Mouse (Mus musculus): Measurements from ENCODE around the gene Ube2q2.

Gene Ube2q2

DNA sequence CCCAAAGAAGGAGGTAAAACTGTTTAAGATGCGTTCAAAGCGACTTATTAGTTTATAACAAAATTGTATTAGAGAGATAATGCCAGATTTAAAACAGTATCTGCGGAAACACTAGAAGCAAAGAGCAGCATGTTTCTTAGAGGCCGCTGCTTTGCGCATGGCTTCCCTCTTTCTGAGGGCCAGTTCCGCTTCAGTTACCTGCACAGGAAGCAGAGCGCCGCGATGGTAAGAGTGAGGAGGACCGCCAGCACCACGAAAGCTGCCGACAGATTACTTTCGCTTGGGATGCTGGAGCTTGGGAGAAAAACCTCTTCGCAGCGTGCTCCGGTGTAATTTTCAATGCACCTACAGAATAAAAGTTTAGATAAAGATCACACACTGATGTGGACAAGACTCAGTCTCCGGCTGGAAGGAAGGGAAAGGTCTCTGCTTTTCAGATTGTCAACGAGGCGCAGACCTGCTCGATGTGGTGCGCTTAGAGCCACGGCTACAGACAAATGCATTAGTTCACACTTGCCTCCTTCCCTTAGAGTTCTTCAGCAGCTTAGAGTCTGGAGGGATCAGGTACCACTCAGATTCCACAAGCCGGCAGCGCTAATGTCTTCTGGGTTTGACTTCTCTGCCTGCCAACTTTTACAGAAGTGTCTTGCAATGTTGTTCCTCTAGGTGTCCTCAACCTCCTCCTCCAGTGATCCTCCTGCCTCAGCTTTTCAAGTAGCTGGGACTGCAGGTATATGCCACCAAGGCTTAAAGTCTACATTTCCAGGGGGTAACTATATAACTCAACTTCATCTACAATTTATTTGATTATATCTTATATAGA, 93.4 kb downstream of the Ube2q2 start:
- 43% methylated on average over 24 of the region's 24 CpGs for WGBS

DNA sequence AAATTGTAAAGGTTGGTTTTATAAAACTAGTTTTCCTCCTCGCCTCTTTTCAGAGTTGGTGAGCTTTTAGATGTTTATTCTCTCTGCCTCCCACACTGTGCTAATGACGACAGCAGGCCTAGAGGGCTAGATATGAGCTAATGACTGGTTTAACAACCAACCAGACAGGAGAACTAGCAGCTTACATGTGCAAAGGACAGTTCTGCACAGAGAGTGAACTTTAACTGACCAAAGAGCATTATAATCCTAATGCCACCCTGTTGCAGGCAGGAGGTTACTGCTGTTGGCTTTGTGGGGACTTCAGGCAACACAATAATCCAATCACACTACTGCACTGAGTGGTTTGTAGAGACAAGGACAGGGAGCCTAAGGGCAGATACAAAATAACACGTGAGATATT, 94.6 kb downstream of the Ube2q2 start:
- 85% methylated on average over 3 of the region's 3 CpGs for WGBS

DNA sequence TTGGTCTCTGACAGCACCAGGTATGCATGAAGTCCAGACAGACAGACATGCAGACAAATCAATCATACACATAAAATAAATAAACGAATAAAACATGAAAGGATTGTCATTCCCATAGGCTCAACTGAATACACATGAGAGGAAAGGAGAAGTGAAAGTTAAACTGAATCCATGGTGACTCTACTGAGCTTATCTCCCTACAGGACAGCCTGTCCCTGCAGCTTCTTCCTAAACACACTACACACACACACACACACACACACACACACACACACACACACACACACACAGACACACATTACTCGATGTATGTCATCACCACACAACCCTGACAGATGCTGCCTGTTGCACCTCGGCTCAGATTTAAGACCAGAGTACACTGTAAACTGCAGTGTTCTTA, 95.4 kb downstream of the Ube2q2 start:
- WGBS, result 83% methylated on average over 3 of the region's 3 CpGs

DNA sequence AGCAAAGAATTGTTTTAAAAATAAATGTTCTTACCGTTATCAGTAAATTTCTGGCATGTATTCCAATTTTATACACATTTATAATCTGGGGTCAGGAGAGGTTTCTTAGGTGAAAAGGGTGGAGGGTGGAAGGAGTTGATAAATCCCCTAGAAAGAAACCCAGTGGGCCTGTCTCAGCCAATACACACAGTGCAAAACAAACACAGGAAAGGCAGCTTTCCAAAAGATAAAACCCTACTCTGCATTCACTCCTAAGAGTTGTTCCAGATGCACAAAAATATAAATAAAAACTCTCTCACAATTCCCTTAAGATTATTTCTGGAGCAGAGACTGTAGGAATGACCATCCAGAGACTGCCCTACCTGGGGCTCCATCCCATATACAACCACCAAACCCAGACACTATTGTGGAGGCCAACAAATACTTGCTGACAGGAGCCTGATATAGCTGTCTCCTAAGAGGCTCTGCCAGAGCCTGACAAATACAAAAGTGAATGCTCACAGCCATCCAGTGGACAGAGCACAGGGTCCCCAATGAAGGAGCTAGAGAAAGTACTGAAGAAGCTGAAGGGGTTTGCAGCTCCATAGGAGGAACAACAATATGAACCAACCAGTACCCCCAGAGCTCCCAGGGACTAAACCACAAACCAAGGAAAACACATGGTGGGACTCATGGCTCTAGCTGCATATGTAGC, 96.5 kb downstream of the Ube2q2 start:
- WGBS, result 86% methylated on average over 1 of the region's 1 CpGs

DNA sequence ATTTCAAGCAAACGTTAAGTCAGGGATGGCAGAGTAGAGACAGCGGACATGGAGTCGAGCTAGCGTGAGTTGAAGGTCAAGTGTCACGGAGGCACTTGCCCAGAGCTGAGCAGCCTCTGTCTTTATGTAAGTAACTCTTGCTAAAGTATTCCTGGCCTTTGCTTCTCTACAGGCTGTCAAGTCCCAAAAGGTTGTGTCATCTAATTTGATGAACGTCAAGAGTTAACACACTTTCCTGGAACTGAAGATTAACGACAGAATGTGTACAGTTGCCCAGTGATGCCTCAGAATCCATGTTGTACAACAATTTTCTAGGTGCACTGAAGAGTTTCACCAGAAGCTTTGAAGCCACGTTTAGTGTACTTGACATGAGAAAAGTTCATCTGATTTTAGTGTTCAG, 97.8 kb downstream of the Ube2q2 start:
- WGBS, result 89% methylated on average over 8 of the region's 8 CpGs

DNA sequence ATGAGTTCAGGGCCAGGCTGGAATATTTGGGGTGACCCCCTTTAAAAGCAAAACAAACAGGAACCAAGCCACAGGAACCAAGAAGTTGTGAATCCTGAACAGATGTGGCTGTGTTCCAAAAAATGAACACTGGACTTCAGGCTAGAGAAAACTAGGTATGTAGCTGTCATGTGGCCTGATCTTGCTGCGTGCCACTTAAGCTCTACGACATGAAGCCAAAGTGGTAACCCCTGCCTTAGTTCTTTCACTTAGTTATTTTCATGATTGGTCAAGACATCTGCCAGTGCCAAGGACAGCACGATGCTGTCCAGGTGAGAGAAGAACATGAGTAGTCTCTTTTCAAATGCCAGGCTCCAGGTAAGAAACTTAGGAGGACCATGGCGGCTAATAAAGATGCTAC, 98.3 kb downstream of the Ube2q2 start:
- 99% methylated on average over 4 of the region's 4 CpGs for WGBS

DNA sequence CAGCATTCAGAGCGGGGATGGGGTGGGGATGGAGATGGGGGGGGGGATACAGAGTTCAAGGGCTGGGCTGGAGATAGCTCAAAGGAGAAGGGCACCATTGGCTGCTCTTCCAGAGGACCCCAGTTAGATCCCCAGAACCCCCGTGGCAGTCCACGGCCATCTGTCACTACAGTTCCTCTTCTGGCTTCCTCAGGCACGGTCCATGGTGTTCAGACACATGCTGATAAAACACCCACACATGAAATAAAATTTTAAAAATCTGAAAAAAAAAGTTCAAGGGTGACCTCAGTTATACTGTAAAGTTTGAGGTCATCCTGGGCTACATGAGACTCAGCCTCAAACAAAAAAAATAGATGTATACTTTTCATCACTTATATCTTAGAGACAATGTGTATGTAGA, 99.8 kb downstream of the Ube2q2 start:
- WGBS, result 85% methylated on average over 4 of the region's 4 CpGs

DNA sequence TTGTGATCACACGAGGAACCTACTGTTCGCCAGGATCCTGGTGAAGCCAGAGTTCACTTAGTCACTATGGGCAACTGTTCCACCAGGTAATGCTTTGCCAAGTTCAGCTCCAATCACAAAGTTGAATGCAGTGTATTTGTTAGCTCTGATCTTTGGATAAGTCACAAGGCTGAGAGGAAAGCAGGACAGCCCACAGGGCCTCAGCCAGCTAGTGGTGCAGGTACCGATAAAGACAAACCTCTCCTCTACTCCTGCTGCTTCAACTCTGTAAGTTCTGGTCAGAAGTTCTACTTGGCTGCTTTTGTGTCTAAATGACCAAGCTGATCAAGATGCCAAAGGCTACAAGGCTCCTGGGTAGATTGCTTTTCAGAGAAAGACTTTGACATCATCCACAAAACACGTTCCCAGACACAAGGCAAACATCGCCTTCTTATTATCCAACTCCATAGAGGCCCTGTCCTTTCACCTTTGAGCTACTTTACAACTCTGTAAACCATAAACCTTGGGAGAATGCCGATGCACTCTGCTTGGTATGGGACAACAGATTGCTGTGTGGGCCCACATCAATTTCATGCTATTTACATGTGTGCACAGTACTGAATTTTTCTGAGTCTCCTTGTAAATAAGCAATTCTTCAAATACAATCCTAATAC, 102.1 kb downstream of the Ube2q2 start:
- 85% methylated on average over 6 of the region's 6 CpGs for WGBS

DNA sequence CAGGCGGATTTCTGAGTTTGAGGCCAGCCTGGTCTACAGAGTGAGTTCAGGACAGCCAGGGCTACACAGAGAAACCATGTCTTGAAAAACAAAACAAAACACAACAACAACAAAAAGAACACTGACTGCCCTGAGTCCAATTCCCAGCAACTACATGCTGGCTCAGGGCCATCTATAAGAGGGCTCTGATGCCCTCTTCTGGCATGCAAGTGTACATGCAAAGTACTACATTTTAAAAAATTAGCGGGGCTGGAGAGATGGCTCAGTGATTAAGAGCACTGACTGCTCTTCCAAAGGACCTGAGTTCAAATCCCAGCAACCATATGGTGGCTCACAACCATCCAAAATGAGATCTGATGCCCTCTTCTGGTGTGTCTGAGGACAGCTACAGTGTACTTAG, 103.4 kb downstream of the Ube2q2 start:
- WGBS, result 66% methylated on average over 2 of the region's 2 CpGs

DNA sequence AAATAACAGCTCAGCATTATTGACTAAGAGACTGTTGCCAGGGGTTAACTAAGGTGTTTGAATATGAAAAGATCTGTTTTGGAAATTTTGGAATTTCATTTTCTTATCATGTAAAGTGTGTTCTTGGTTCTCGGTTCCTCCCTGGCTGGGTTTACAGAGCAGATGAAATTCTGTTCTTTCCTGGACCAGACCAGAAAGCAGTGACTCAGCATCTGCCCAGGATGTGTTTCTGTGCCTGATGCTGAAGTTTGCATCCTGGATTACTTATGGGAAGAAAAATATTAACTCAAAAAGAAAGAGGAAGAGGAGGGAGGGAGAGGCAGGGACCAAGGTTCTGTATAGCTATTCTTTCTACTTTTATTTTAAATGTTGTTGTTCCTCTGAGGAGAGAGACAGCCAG, 105.2 kb downstream of the Ube2q2 start:
- WGBS, result 37% methylated on average over 1 of the region's 1 CpGs

DNA sequence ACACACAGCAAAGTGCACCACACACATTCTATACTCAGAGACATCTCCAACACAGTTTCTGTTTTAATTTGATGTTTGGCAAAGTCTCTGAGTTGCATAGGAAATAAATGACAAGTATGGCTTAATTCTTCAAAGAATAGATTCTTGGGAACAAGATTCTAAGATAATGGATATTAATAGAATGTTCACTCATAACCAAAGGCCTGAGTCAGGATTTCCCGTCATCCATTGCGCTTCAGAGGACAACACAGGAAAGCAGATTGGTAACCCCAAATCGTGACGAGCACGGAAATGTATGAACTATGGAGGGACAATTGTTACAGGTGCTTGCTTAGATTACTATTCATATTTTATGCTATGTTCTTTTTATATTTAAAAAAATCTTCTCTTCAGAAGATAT, 106.4 kb downstream of the Ube2q2 start:
- 87% methylated on average over 5 of the region's 5 CpGs for WGBS

DNA sequence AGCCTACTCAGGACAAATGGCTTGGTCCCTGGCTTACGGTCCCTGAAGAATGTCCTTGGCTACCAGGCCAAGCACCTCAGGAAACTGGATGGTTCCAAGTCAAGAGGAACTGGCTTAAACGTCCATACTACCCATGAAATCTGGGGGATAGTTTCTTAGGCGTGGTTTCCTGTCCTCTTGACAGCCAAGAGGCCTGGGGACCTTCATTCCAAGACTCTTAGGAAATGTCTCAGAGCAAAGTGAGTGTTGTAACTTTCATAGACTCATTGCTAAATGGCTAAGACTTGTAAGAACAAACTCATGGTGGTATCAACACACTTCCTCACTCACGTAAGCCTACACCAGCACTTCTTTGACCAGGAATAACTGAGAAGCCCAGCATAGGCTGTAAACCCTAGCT, 107.0 kb downstream of the Ube2q2 start:
- WGBS, result 79% methylated on average over 4 of the region's 4 CpGs

DNA sequence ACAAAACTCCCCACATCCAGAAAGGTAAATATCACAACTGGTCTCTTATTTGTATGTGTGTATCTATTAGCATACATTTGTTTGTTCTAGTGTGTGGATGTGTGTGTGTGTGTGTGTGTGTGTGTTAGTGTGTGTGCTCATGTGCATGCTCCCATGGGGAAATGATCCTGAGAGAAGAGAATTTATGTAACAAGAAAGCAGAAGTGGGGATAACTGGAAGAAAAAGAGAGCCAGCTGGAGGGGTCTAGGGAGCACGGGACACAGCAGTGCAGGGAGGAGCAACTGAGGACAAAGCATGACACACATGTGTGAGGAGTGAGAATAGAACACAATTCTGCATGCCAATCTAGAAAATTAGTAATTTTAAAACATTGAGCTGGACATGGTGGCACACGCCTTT, 108.5 kb downstream of the Ube2q2 start:
- 89% methylated on average over 2 of the region's 2 CpGs for WGBS

Data from cerebral cortex, adult 2 months (tissue).